Mouse (Mus musculus): ENCODE data around the gene Rpl27.
"Not testable (repeated sequence)": the region's sequence is repeated elsewhere in the genome, so short reads cannot be mapped to it uniquely, and the experiment has no call there.

The Rpl27 gene

DNA sequence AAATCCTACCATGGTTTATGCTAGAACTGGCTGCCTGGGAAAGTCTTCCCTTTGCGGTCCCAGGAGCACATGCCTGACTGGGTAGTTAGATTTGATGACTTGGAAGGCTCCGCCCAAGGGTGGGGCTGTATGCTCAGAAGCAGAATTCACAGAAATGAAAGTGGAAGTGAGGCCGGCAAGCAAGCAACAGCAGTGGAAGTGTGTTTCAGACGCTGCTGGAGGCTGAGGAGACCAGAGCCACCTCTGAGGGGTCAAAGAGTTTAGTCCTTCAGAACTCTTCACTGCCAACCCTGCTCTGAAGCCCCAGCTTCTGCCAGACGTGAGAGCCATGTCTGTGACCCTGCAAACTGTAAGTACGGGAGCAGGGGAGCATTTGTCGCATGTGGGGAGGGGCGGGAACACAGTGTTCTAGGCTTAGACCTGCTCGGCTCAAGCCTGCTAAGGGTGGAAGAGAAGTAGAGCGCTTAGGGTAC lies 6.2 kb downstream of the Rpl27 start, which contains the start of gene Ifi35:
Gene Ifi35, plus strand, starts transcription at position 134 of the 473 bp plus-strand sequence.
- DNase-seq: peak; percentile 93

DNA sequence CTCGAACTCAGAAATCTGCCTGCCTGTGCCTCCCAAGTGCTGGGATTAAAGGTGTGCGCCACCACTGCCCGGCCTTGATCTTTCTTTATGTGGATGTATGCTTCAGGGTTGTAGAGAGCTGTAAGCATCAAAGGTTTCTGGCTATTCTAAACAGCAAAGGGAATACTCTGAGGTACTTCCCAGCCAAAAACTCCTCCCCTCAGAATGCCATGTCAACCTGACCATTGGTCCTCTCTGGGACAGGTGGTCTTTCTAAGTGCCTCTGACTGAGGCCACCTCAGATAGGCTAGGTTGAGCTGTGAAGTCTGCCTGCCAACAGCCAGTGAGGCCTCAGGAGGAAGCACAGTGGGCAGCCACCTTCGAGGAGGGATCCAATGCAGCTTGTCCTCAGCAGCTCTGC lies 6.8 kb downstream of the Rpl27 start:
- DNase-seq: no peak

DNA sequence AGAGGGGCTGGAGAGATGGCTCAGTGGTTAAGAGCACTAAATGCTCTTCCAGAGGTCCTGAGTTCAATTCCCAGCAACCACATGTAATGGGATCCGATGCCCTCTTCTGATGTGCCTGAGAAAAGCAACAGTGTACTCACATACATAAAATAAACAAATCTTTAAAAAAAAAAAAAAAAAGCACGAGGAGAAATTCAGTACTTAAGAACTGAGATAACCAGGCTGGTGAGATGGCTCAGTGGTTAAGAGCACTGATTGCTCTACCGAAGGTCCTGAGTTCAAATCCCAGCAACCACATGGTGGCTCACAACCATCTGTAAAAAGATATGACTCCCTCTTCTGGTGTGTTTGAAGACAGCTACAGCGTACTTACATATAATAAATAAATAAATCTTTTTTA lies 7.5 kb downstream of the Rpl27 start:
- not testable (repeated sequence) for DNase-seq

DNA sequence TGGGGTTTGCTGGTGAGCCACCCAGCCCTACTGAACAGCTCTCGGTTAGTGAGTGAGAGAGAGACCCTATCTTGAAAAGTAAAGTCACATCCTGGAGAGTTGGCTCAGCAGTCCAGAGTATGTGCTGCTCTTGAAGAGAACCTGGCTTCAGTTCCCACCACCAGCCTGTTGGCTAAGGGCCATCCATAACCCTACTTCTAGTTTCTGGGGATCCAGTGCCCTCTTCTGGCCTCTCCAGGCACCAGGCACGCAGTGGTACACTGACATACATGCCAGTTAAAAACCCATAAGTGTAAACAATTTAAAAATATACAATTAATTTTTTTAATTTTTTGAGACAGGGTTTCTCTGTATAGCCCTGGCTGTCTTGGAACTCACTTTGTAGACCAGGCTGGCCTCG lies 8.3 kb downstream of the Rpl27 start:
- peak; percentile 44 for DNase-seq

DNA sequence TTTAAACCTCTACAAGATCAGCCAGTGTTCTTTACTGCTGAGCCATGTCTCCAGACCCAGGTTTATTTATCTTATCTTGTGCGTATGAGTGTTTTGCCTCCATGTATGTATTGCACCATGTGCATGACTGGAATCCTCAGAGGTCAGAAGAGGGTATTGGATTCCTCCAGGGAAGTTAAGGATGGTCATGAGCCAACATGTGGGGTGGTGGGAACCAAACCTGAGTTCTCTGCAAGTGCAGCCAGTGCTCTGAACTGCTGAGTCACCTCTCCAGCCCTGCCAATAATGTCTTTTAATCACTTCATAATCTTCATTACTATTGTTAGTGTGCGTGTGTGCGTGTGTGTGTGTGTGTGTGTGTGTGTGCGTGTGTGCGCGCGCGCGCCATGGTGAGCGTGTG lies 9.4 kb downstream of the Rpl27 start:
- no peak for DNase-seq

DNA sequence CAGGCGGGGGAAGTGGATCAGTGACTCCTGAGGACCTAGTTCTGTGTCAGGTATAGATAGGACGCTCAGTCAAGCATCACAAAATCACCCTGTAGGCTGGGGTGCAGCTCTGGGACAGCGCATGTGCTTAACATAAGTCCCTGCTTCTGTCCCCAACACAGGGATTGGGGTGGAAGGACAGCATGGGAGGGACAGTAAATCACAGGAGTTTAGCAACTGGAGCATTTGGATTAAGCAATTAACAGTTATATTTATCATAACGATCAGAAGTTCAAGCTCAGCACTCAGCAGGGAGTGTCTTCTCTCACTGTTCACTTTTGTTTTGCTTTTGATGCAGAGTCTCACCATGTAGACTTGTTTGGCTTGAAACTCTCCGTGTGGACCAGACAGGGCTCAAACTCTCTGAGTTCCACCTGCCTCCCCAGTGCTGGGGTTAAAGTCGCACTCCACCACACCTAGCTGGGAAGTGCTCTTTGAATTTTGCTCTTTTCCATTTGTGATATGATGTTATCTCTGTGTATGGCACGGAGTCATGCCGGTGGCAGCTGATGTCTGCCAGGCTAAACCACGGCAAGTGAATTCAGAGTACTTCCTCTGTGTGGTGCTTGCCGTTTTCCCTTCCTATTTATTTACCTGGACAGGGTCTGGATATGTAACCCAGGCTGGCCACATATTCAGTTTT lies 10.1 kb downstream of the Rpl27 start:
- no peak for DNase-seq

DNA sequence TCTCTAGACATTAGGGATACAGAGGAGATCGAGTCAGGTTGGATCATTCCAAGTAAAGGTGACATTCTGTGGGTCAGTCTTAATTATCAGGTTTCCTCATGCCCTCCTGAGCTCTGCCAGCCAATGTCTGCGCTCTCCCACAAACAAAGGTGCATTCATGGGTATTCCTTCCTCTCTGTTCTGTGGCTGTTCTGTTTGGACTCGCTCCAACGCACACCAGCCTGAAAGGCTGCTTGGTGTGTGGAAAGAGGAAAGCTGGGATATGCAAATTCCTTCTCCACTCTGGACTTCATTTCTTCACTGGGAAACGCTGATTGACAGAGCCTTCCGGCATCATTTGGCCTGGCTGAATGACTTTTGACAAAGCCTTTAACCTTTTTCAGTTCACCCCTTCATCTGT lies 12.6 kb downstream of the Rpl27 start:
- DNase-seq: no peak

DNA sequence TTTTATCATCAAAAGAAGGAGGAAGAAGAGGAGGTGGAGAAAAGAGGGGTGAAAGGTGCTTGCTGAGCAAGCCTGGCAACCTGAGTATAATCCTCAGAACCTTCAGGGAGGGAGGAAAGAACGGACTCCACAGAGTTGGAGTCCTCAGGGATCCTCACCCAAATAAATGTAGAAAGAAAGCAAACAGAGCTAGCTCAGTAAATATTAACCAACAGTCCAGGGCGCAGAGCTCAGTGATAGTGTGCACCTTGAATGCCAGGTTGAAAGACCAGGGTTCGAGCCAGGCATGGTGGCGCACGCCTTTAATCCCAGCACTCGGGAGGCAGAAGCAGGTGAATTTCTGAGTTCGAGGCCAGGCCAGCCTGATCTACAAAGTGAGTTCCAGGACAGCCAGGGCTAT lies 13.5 kb downstream of the Rpl27 start:
- DNase-seq: no peak

DNA sequence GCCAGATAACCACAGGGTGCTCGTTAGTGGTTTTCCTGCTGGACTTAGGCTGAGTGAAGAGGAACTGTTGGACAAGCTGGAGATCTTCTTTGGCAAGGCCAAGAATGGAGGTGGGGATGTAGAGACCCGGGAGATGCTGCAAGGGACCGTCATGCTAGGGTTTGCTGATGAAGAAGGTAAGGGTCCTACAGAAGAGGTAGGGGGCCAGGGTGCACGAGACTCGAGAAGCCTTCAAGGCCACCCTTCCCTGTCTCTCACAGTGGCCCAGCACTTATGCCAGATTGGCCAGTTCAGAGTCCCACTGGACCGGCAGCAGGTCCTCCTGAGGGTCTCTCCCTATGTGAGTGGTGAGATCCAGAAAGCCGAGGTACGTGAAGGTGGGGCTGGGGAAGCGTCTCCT lies 15.5 kb downstream of the Rpl27 start:
- no peak for DNase-seq

DNA sequence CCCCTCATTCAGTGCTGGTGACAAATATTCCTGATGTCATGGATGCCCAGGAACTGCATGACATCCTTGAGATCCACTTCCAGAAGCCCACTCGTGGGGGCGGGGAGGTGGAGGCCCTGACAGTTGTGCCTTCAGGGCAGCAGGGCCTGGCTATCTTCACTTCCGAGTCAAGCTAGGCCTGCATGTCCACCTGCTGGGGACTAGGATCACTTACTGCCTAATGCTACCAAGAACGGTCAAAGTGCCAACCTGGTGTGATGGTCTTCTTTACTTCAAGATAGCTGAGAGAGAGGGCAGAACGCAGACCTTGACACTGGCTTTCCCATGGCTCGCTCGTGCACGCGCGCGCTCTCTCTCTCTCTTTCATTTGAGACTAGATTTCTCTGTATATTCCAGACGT lies 16.1 kb downstream of the Rpl27 start:
- no peak for DNase-seq

DNA sequence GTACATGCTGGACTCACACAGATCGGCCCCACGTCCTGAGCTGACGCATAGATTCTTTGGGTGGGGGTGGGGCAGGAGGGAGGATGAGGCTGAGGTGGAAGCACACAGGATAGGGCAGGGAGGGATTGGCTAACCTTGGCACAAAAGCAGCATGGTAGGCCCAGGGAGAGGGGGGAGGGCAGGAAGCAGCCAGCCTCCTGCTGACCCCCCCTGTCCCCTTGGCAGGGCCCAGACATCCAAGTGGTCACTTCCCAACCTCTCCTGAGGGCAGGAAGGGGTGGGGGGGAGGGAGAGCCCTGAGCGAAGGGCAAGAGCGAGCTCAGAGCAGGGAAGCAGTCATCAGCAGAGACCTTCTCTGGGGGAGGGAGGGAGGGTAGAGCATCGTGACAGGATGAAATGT lies 17.6 kb downstream of the Rpl27 start:
- DNase-seq: peak; percentile 79

DNA sequence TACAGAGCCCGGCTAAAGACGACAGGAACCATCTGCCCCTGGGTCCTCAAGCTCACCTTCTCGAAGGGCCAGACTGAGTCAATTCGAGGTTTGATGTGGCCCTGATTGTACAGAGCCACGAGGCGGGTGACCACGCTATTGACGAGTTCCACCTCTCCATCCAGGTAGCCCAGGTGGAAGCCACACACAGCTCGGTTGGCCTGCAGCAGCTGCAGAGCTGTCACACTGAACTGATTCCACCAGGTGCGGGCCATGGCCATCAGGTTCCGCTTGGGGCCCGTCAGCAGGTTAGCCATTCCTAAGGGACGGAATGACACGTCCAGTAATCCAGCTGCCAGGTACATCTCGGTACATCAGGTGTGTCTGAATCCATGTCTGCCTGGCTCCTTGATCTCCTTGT lies 18.2 kb downstream of the Rpl27 start:
- no peak for DNase-seq

DNA sequence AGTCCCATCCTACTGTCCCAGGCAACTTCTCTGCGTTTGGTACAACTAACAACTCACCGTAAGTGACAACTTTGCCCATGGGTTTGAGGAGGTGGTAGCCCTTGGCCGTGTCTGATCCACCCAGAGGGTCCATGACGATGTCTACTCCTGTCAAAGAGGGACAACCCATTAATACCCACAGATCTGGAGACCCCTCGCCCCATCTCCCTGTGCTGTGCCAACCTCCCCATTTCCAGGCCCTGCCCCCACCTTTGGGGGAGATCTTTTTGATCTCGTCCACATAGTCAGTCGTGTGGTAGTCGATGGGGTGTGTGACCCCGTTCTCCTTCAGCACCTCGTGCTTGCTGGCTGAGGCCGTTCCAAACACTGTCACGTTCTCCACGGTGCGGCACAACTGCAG lies 20.0 kb downstream of the Rpl27 start:
- DNase-seq: no peak

DNA sequence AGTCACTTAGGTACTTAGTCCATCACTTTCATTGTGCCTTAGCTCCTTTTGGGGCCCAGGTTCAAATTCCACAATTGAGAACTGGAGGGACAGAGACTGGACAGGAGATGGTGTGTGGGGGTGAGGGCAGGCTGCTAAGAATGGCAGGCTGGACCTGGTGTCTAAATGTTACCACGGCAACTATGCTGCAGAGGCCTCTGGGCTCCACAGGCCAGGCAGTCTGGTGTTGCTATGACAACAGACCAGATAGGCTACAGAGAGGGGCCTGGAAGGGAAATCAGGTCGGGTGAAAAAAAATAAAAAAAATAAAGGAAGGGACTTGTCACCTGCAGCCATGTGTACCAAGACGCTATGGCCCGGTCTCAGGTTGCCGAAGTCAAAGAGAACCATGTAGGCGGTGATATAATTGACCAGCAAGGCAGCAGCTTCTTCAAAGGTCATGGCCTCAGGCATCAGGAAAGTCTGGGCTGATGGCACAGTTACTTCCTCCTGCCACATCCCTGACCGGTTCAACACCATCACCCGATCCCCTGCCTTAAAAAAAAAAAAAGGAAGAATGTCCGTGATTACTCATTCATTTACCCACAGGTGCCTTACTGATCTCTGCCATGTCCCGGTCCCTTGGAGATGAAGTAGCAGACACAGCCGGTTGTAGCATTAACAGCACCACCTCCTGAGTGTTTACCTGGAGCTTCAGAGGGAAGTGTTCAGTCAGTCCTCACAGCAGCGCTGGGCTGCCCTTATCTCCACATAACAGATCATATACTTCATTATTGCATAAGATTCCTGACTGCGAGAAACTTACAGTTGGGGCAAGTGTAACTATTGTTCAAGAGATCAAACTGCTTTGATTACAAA lies 20.7 kb downstream of the Rpl27 start:
- no peak for DNase-seq

DNA sequence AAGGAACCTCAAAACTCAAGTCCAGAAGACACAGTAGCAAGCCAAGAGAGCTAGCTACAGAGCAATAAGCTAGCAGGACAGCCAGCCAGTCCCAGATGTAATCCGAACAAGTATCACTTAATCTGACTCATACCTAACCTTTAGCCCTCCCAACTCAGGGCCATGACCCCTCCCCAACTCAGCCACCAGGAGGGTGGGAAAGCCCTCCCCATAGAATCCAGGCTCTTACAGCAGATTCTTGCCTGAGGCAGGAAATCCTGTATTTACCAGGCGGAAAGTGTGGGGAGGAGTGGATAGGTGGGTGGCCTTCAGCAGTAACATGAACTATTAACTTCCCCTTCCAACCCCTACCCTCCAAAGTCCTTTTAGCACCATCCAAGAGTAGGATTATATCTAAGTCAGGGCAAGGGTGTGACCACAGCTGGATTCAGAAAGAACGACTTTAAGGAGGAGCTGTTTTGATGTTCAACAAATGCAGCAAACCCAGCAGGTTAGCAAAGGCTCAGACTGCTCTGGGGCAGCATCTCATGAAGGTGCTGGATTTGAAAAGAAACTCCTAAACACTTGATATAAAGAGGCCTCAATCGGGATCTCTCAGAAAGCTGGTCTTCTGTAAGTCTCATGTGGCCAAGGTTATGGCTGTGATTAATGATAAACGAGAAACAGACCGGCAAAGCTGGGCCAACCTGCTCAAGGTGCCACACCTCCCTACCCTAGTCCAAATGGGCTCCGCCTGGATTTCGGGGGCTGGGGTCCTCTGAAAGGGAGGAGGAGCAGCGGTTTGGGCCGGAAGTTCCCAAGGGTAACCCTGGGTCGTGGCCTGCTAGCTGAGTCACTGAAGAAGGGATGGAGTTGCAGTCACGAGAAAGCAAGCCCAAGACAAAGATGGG lies 22.4 kb downstream of the Rpl27 start, which contains the start of gene Rnd2:
Gene Rnd2, plus strand, starts transcription at position 789 of the 890 bp plus-strand sequence.
- DNase-seq: peak; percentile 84

DNA sequence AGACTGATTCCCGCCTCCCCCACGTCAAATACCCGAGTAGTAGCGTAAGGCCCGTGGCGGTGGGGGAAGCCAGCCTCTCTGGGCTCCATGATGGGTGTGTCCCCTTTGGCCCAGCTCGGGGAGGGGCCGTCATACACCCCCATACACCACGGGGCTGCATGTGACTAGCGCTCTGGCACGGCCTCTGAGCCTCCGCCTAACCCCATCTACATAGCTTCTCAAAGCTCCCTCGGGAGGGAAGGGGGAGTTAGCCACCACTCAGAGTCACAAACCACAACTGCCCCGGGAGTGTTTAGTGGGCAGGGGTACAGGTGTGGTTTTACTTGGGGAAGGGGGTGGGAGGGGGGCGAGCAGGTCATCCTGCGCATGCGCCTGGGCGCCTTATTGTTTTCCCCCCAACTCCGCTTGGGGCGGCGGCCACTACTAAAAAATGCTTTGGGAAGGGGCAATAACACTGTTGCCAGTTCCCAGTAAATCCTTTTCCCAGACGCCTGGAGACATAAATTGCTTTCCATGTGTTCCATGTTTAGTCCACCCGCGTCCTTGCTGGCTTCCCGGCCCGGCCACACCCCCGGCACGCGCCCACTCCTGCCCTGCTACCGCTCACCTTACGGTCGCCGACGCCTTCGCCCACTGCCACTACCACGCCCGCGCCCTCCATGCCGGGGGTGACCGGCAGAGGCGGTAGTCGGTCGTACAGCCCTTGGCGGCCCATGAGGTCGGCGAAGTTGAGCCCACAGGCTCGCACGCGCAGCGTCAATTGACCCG lies 23.2 kb downstream of the Rpl27 start:
- DNase-seq: peak; percentile 86

DNA sequence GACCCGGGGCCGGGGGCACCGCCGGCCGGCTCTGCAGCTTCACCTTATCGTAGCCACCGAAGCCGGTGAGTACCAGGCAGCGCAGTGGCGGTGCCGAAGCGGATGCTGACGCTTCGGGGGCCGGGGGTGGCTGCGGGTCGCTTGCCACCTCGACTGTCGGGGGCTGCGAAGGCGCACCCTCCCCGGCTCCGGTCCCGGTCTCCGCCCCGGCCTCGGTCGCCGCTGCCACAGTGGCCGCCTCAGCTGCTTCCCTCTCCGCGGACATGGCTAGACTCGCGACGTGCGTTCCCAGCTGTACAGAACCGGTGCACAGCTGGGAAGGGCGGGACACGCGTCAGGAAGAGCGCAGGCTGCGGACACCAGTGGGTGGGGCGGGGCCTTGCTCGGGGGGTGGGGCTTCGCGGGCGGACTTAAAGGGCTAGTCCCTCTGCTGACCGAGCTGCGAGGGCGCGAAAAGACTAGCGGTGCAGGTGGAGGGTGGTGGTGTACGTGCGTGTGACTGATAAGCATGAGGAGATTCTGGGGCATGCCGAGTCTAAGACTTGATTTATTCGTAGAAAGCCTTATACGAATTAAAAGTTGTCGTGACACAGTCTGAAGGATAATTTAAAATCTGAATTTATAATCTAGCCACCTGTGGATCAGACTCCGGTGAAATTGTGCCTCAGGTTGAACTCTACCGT lies 23.9 kb downstream of the Rpl27 start, which contains the start of gene Vat1:
Gene Vat1, minus strand, starts transcription at position 362 of the 683 bp plus-strand sequence.
- peak; percentile 80 for DNase-seq

DNA sequence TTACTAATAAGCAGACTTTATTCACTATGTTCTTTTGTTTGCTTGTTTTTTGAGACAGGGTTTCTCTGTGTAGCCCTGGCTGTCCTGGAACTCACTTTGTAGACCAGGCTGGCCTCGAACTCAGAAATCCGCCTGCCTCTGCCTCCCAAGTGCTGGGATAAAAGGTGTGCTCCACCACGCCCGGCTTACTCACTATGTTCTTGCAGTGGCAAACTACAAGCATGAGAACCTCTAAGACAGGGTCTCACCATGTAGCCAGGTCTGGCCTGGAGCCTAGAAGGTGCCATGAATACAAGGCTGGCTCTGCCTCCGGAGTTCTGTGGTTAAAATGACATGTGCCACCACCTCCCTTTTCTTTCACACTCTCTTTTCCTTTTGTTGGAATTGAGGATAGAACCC lies 24.5 kb downstream of the Rpl27 start:
- not testable (repeated sequence) for DNase-seq

DNA sequence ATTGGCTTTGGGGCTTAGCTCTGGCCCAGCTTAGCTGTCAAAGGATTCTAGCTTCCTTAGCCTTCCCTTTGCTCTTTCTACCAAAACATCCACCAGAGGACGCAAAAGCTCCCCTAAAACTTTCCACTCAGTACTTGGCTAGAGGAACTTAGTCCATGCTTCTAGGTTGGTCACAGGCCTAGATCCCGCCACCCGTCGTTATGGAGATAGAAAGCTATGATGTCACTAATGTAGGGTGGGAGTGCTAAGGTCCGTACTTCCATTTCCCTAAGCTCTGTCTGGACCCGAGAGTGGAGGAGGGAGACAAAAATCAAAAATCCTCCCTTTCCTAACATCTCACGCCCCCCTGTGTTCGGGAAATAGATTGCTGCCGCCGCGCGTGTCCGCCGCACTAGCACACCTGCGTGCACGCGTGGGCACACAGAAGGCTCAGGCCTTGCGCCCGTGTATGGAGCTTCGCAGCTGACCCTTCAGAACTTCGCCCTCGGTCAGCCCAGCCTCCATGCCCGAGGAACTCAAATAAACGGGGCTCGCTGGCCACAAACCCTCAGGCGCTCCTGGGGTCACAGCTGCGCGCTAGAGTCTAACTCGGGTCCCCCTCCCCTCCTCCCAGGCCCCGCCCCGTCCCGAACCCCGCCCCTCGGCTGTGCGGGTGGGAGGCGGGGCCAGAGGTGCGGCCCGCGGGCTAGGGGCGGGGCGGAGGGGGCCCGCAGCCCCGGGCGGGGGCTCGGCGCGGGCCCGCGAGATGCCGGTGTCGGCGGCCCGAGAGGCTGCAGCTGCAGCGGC lies 25.6 kb downstream of the Rpl27 start:
- DNase-seq: peak; percentile 83

DNA sequence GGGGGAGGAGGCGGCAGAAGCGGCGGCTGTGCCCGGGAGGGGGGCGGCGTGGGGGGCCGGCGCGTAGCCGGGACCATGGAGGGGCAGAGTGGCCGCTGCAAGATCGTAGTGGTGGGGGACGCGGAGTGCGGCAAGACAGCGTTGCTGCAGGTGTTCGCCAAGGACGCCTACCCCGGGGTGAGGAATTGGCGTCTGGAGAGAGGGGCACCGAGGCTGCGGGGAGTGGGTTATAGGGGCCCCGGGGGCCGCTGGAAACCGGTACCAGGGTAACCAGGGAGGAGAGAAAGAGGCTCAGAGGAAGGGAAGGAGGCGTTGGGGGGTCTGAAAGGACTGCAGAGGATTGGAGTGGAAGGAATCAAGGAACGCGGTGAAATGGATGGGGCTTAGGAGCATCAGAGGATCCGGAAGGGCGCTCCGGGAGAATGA lies 26.2 kb downstream of the Rpl27 start:
- no peak for DNase-seq

DNA sequence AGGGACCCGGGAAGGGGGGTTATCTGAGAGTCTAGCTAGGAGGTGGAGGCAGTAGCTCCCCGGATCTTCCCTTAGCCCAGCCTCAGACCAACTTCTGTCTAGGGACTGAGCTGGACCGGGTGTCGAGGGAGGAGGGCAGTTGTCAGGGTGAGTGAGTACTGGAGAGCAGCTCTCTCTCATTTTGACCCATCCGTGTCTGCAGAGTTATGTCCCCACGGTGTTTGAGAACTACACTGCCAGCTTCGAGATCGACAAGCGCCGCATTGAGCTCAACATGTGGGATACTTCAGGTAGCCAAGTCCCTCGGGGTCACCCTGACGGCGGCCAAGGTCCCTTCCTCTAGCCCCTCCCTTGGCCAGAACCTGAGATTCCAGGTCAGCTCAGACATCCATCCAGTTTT lies 26.6 kb downstream of the Rpl27 start:
- DNase-seq: no peak
